Mouse (Mus musculus): Measurements from ENCODE around the gene Bcas3.

- TF ChIP-seq EP300 (IDR thresholded peaks at IDR 0.05): no peak
- no peak for TF ChIP-seq CTCF (IDR thresholded peaks at IDR 0.05)
These were observed 75.3 kb downstream of the Bcas3 start for GRCm38 (mm10) chr11:85428227-85428626.
